Mouse (Mus musculus): Measurements from ENCODE around the gene Tctn1. TPM values are rescaled to one million over a fixed set of nuclear protein-coding genes. Genes with fewer than 3 reads are reported as not detected.

The Tctn1 gene
- polyA plus RNA-seq, 2 experiments, result 0.50 to 2.0 TPM

GRCm38 (mm10) chr5:122265942-122266341 lies 1.7 kb upstream of the Tctn1 start:
- Histone ChIP-seq H3K27ac (no peak overlapping the region), H3K4me1 (replicated peaks; ENCODE audit: control insufficient read depth in 2 of 2, insufficient read depth in 2 of 2, low read length in 1 of 2) (peaks cover 7 to 16% of the 10 kb centered on the region in 2 experiments), H3K9ac (replicated peaks) (no peak overlapping the region), H3K4me3 (ENCODE audit: insufficient read depth in 1 of 2, low read depth in 2 of 2, low read length in 2 of 2) (no peak overlapping the region), H3K9me3 (ENCODE audit: control insufficient read depth, low read length) (no peaks in the 10 kb centered on the region), H3K4me2 (ENCODE audit: low read depth) (no peak overlapping the region), H3K36me3 (replicated peaks; ENCODE audit: control insufficient read depth, insufficient read depth, low read depth) (no peaks in the 10 kb centered on the region), H3K27me3 (ENCODE audit: control insufficient read depth, insufficient read depth, low read length) (no peaks in the 10 kb centered on the region)
- ATAC-seq (ENCODE audit: insufficient read depth), result no peak
- 73% methylated on average over 2 of the region's 2 CpGs for WGBS (ENCODE audit: insufficient replicate concordance)
- no peak for DNase-seq (ENCODE audit: low read depth in 3 of 3, low spot score in 3 of 3)
- TF ChIP-seq CTCF (IDR thresholded peaks at IDR 0.05; ENCODE audit: low read depth) (peak; percentile 33), EP300 (IDR thresholded peaks at IDR 0.05; ENCODE audit: low read depth) (no peak)

- Histone ChIP-seq H3K36me3 (replicated peaks; ENCODE audit: control insufficient read depth, insufficient read depth, low read depth) (no peaks in the 10 kb centered on the region), H3K27me3 (ENCODE audit: control insufficient read depth, insufficient read depth, low read length) (no peaks in the 10 kb centered on the region), H3K9me3 (ENCODE audit: control insufficient read depth, low read length) (no peaks in the 10 kb centered on the region), H3K27ac (no peak overlapping the region), H3K4me2 (ENCODE audit: low read depth) (peak overlapping the region; percentile 69), H3K4me1 (replicated peaks; ENCODE audit: control insufficient read depth in 2 of 2, insufficient read depth in 2 of 2, low read length in 1 of 2) (peaks cover 7 to 16% of the 10 kb centered on the region in 2 experiments), H3K9ac (replicated peaks) (no peak overlapping the region), H3K4me3 (ENCODE audit: insufficient read depth in 1 of 2, low read depth in 2 of 2, low read length in 2 of 2) (no peak overlapping the region)
- ATAC-seq (ENCODE audit: insufficient read depth) (no peak), DNase-seq (ENCODE audit: low read depth in 3 of 3, low spot score in 3 of 3) (peak in 1 of 3 experiments; percentile 39)
- 63% methylated on average over 3 of the region's 3 CpGs for WGBS (ENCODE audit: insufficient replicate concordance)
- TF ChIP-seq CTCF (IDR thresholded peaks at IDR 0.05; ENCODE audit: low read depth) (peak; percentile 67), EP300 (IDR thresholded peaks at IDR 0.05; ENCODE audit: low read depth) (no peak)
Observed at GRCm38 (mm10) chr5:122265187-122265586, 927 bp upstream of the Tctn1 start.

GRCm38 (mm10) chr5:122262104-122262503 lies 2.2 kb downstream of the Tctn1 start:
- H3K4me1 ChIP-seq (replicated peaks; ENCODE audit: control insufficient read depth in 2 of 2, insufficient read depth in 2 of 2, low read length in 1 of 2), result peaks cover 7 to 12% of the 10 kb centered on the region in 2 experiments
- no peaks in the 10 kb centered on the region; the same call in 1 of the 2 replicates for H3K36me3 ChIP-seq (replicated peaks; ENCODE audit: control insufficient read depth, insufficient read depth, low read depth)
- no peak overlapping the region for H3K4me2 ChIP-seq (ENCODE audit: low read depth)
- 19% methylated on average over 7 of the region's 7 CpGs for WGBS (ENCODE audit: insufficient replicate concordance)
- no peak overlapping the region for H3K4me3 ChIP-seq (ENCODE audit: insufficient read depth in 1 of 2, low read depth in 2 of 2, low read length in 2 of 2)
- peak; percentile 38 for TF ChIP-seq CTCF (IDR thresholded peaks at IDR 0.05; ENCODE audit: low read depth)
- no peak for TF ChIP-seq EP300 (IDR thresholded peaks at IDR 0.05; ENCODE audit: low read depth)
- DNase-seq (ENCODE audit: low read depth in 3 of 3, low spot score in 3 of 3), result no peak
- no peaks in the 10 kb centered on the region for H3K9me3 ChIP-seq (ENCODE audit: control insufficient read depth, low read length)
- ATAC-seq (ENCODE audit: insufficient read depth), result no peak
- no peak overlapping the region for H3K9ac ChIP-seq (replicated peaks)
- H3K27me3 ChIP-seq (ENCODE audit: control insufficient read depth, insufficient read depth, low read length), result no peaks in the 10 kb centered on the region
- H3K27ac ChIP-seq, result no peak overlapping the region

- Histone ChIP-seq H3K9me3 (ENCODE audit: control insufficient read depth, low read length) (no peaks in the 10 kb centered on the region), H3K27ac (no peak overlapping the region), H3K27me3 (ENCODE audit: control insufficient read depth, insufficient read depth, low read length) (no peaks in the 10 kb centered on the region), H3K9ac (replicated peaks) (no peak overlapping the region), H3K36me3 (replicated peaks; ENCODE audit: control insufficient read depth, insufficient read depth, low read depth) (no peaks in the 10 kb centered on the region; the same call in 1 of the 2 replicates), H3K4me2 (ENCODE audit: low read depth) (no peak overlapping the region), H3K4me3 (ENCODE audit: insufficient read depth in 1 of 2, low read depth in 2 of 2, low read length in 2 of 2) (no peak overlapping the region), H3K4me1 (replicated peaks; ENCODE audit: control insufficient read depth in 2 of 2, insufficient read depth in 2 of 2, low read length in 1 of 2) (0 out of 4 replicates have a peak, but pooled peaks cover 2% of the 10 kb centered on the region in 2 experiments)
- 41% methylated on average over 6 of the region's 6 CpGs for WGBS (ENCODE audit: insufficient replicate concordance)
- ATAC-seq (ENCODE audit: insufficient read depth) (no peak), DNase-seq (ENCODE audit: low read depth in 3 of 3, low spot score in 3 of 3) (no peak)
- TF ChIP-seq CTCF (IDR thresholded peaks at IDR 0.05; ENCODE audit: low read depth), result no peak
Observed at GRCm38 (mm10) chr5:122258027-122258741, 6.1 kb downstream of the Tctn1 start.

GRCm38 (mm10) chr5:122251895-122252606 lies 12.2 kb downstream of the Tctn1 start:
- no peaks in the 10 kb centered on the region for H3K4me1 ChIP-seq (replicated peaks; ENCODE audit: control insufficient read depth in 2 of 2, insufficient read depth in 2 of 2, low read length in 1 of 2)
- H3K4me3 ChIP-seq (ENCODE audit: insufficient read depth in 1 of 2, low read depth in 2 of 2, low read length in 2 of 2), result no peak overlapping the region
- TF ChIP-seq CTCF (IDR thresholded peaks at IDR 0.05; ENCODE audit: low read depth), result no peak
- TF ChIP-seq EP300 (IDR thresholded peaks at IDR 0.05; ENCODE audit: low read depth), result no peak

More at GRCm38 (mm10) chr5:122251895-122252606, 12.2 kb downstream of the Tctn1 start:
- H3K36me3 ChIP-seq (replicated peaks; ENCODE audit: control insufficient read depth, insufficient read depth, low read depth), result no peaks in the 10 kb centered on the region
- no peak overlapping the region for H3K9ac ChIP-seq (replicated peaks)
- ATAC-seq (ENCODE audit: insufficient read depth), result no peak
- WGBS (ENCODE audit: insufficient replicate concordance), result 84% methylated on average over 17 of the region's 17 CpGs
- no peak overlapping the region for H3K4me2 ChIP-seq (ENCODE audit: low read depth)
- no peaks in the 10 kb centered on the region for H3K9me3 ChIP-seq (ENCODE audit: control insufficient read depth, low read length)
- DNase-seq (ENCODE audit: low read depth in 3 of 3, low spot score in 3 of 3), result no peak
- H3K27me3 ChIP-seq (ENCODE audit: control insufficient read depth, insufficient read depth, low read length), result no peaks in the 10 kb centered on the region
- H3K27ac ChIP-seq, result no peak overlapping the region
